Mouse (Mus musculus): ENCODE results near the gene Cmip. TPM values are rescaled to one million over a fixed set of nuclear protein-coding genes. Genes with fewer than 3 reads are reported as not detected.

Cmip gene
- polyA plus RNA-seq, 1 experiment from 2014 or later, result 10.5 TPM

DNA sequence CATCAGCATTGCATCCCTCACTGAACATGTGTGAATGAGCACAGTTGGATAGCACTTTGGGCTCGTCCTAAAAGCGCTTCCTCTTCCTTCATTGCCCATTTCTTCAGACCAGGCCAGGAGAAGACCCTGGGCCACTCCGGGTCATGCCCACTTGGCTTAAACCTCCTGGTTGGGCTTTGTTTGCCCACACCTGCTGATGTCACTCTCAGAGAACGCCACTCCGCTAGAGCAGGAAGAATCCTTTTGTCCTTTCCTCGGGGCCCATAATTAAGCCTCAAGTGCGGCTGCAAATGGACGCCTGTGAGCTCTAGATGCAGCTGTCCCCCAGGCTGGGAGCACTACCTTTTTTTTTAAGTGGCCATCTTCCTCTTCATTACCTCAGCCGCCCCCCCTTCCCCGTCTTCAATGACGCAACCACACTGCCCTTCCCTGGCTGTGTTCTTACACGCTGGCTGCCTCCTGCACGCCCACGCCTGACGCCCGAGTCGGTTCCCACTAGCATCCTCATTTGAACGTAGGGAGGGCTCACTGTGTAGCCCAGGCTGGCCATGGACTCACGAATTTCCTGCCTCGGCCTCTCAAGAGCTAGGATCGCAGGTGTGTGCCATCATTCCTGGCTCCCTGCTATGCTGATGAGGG lies 171.8 kb downstream of the Cmip start:
- no peaks in the 10 kb centered on the region for H3K27me3 ChIP-seq (replicated peaks)
- ATAC-seq (ENCODE audit: insufficient number of reproducible peaks, low FRiP score), result no peak
- H3K4me3 ChIP-seq, result no peak overlapping the region
- H3K9me3 ChIP-seq (replicated peaks), result no peaks in the 10 kb centered on the region
- peaks cover 2% of the 10 kb centered on the region for H3K4me1 ChIP-seq (replicated peaks)
- WGBS, result 88% methylated on average over 21 of the region's 21 CpGs
- no peak overlapping the region for H3K9ac ChIP-seq
- H3K27ac ChIP-seq (ENCODE audit: poor library complexity, severe bottlenecking), result no peak overlapping the region
- H3K4me2 ChIP-seq, result no peak overlapping the region
- H3K36me3 ChIP-seq, result peaks cover 53% of the 10 kb centered on the region

DNA sequence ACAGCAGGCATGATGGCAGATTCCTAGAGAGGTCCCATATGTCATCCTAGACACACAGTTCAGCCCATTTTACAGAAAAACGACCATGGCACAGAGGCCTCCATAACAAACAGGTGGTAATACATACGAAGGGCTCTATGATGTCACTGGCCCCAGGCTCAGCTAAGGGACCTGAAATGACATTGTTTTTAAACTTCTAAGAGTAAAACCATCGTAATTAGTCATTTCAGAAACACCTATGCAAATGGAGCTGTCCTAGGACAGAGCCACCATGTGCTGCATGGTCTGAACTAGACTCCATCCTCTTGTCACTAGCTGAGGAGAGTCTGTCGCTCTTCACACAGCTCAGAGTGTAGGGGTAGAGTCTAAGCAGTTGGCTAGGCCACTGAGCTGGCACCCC lies 173.8 kb downstream of the Cmip start:
- ATAC-seq (ENCODE audit: insufficient number of reproducible peaks, low FRiP score), result no peak
- H3K27me3 ChIP-seq (replicated peaks), result no peaks in the 10 kb centered on the region
- 85% methylated on average over 4 of the region's 4 CpGs for WGBS
- no peak overlapping the region for H3K4me3 ChIP-seq
- H3K27ac ChIP-seq (ENCODE audit: poor library complexity, severe bottlenecking), result no peak overlapping the region
- no peak overlapping the region for H3K4me2 ChIP-seq
- H3K36me3 ChIP-seq, result peaks cover 57% of the 10 kb centered on the region
- H3K9me3 ChIP-seq (replicated peaks), result no peaks in the 10 kb centered on the region
- H3K4me1 ChIP-seq (replicated peaks), result no peaks in the 10 kb centered on the region
- no peak overlapping the region for H3K9ac ChIP-seq

DNA sequence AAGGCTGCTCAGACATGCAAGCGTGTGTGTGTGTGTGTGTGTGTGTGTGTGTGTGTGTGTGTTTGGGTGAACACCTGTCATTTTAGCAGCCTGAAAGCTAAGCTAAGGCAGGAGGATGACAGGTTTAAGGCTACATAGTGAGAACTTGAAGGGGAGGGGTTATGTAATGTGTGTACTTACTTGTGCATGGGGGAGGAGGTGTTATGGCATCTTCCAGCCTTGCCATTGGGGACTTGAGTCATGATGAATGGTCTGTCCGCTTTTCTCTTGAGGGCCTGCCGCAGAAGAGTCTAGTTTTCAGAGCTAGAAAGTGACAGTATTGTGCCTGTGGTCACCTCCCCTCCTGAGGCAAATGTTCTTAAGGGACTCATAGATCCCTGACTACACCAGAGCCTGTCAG lies 174.7 kb downstream of the Cmip start:
- H3K27ac ChIP-seq (ENCODE audit: poor library complexity, severe bottlenecking), result no peak overlapping the region
- H3K4me2 ChIP-seq, result no peak overlapping the region
- H3K9me3 ChIP-seq (replicated peaks), result no peaks in the 10 kb centered on the region
- ATAC-seq (ENCODE audit: insufficient number of reproducible peaks, low FRiP score), result no peak
- H3K27me3 ChIP-seq (replicated peaks), result no peaks in the 10 kb centered on the region
- no peak overlapping the region for H3K4me3 ChIP-seq
- H3K9ac ChIP-seq, result no peak overlapping the region
- H3K4me1 ChIP-seq (replicated peaks), result no peaks in the 10 kb centered on the region
- WGBS, result 84% methylated on average over 3 of the region's 3 CpGs
- peaks cover 57% of the 10 kb centered on the region for H3K36me3 ChIP-seq

DNA sequence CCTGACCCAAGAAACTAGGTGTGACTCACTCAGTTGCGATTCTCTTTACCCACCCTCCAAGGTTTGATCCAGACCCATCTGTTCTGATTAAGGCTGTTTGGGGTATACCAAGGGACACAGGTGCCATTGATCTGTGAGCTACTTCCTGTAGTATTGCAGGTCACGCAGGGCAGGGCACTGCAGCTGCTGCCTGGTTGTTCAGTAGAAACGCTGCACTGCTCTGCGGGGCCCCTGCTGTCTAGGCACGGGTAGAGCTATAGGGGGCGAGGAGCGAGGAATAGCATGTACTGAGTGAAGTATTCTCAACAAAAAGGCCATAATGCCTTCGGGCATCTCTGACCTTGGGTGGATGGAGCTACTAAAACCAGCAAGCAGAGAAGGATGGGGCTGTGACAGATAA lies 175.2 kb downstream of the Cmip start:
- 91% methylated on average over 8 of the region's 8 CpGs for WGBS
- Histone ChIP-seq H3K9me3 (replicated peaks) (no peaks in the 10 kb centered on the region), H3K4me1 (replicated peaks) (0 out of 2 replicates have a peak, but pooled peaks cover under 1% of the 10 kb centered on the region), H3K36me3 (peaks cover 58% of the 10 kb centered on the region), H3K9ac (no peak overlapping the region), H3K27me3 (replicated peaks) (no peaks in the 10 kb centered on the region), H3K4me2 (no peak overlapping the region), H3K27ac (ENCODE audit: poor library complexity, severe bottlenecking) (no peak overlapping the region), H3K4me3 (no peak overlapping the region)
- no peak for ATAC-seq (ENCODE audit: insufficient number of reproducible peaks, low FRiP score)

DNA sequence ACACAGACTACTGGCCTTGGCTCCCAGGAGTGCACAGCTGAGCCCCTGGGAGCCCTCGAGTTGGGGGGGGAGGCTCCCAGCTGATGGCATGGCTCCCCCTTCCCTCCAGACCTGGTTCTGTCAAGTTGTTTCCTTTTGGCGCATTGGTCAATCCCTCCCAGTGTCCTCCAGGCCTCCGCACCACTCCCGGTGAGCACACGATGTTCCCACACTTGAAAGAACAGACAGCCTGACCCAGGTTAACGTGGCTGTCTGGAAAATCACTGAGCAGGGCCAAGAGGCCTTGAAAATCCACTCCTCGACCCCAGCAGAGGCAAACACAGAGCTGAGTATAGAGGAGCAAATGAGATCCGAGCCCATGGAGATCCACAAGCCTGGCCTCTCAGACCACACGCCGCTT lies 177.1 kb downstream of the Cmip start:
- Histone ChIP-seq H3K36me3 (peaks cover 51% of the 10 kb centered on the region), H3K9me3 (replicated peaks) (no peaks in the 10 kb centered on the region), H3K9ac (no peak overlapping the region), H3K27ac (ENCODE audit: poor library complexity, severe bottlenecking) (no peak overlapping the region), H3K4me1 (replicated peaks) (peaks cover 19% of the 10 kb centered on the region), H3K4me2 (no peak overlapping the region), H3K4me3 (no peak overlapping the region), H3K27me3 (replicated peaks) (no peaks in the 10 kb centered on the region)
- ATAC-seq (ENCODE audit: insufficient number of reproducible peaks, low FRiP score), result no peak
- WGBS, result 78% methylated on average over 10 of the region's 10 CpGs

DNA sequence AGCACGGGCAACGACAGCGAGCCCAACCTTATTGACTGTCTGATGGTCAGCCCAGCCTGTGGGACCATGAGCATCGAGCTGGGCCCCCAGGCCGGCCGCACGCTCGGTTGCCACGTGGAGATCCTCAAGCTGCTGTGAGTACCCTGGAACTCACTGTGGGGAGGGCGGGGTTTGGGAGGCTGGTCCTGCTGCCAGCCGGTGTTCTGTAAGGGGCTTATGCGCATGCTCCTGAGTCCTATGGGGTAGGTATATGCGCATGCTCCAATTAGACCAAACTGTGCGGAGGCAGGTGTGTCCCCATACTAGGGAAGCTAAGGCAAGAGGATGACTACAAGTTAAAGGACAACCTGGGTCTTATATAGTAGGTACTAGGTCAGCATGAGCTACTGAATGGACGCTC lies 179.9 kb downstream of the Cmip start:
- 93% methylated on average over 15 of the region's 15 CpGs for WGBS
- Histone ChIP-seq H3K4me3 (no peak overlapping the region), H3K27ac (ENCODE audit: poor library complexity, severe bottlenecking) (no peak overlapping the region), H3K4me1 (replicated peaks) (peaks cover 37% of the 10 kb centered on the region), H3K36me3 (peaks cover 27% of the 10 kb centered on the region), H3K9me3 (replicated peaks) (no peaks in the 10 kb centered on the region), H3K9ac (no peak overlapping the region), H3K27me3 (replicated peaks) (no peaks in the 10 kb centered on the region), H3K4me2 (no peak overlapping the region)
- ATAC-seq (ENCODE audit: insufficient number of reproducible peaks, low FRiP score), result no peak

DNA sequence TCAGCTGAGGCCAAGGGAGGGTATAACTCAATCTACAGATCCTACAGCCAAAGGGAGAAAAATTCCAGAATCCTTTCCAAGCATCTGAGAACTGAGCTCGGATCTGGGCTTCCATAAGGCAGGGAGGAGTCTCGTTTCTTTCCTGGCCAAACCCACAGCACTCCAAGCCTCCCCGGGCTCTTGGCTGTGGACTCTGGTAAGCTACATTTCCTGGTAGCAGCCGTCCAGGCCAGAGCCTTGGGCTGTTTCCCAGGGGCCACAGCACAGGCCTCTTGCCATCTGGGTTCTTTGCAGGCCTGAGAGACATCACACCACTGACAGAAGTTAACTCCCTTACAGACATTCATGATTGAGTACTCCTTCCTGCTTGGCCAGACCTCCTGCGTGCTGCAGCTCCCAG lies 180.8 kb downstream of the Cmip start:
- Histone ChIP-seq H3K27ac (ENCODE audit: poor library complexity, severe bottlenecking) (no peak overlapping the region), H3K4me1 (replicated peaks) (peaks cover 37% of the 10 kb centered on the region), H3K27me3 (replicated peaks) (no peaks in the 10 kb centered on the region), H3K4me3 (no peak overlapping the region), H3K9me3 (replicated peaks) (no peaks in the 10 kb centered on the region), H3K9ac (no peak overlapping the region), H3K36me3 (peaks cover 30% of the 10 kb centered on the region), H3K4me2 (no peak overlapping the region)
- no peak for ATAC-seq (ENCODE audit: insufficient number of reproducible peaks, low FRiP score)
- WGBS, result 55% methylated on average over 5 of the region's 5 CpGs

DNA sequence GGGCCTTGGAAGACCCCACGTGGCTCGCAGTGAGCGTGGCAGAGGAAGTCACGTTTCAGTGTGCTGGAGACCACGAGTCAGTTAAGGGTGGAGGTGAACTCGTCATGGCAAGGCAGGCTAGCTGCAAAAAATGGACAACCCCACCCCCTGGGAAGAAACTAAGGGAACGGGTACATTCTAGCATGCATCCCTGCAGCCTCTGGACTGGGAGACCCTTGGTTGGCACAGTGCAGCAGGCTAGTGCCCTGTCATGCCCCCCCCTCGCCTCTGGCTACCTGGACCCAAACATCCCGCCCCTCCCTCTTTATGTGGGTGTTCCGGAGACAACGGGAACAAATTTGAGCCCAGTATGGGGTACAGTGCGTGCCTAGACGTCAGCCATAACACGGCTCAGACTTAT lies 183.5 kb downstream of the Cmip start:
- Histone ChIP-seq H3K27me3 (replicated peaks) (no peaks in the 10 kb centered on the region), H3K4me1 (replicated peaks) (peaks cover 37% of the 10 kb centered on the region), H3K27ac (ENCODE audit: poor library complexity, severe bottlenecking) (no peak overlapping the region), H3K9ac (no peak overlapping the region), H3K36me3 (peaks cover 34% of the 10 kb centered on the region), H3K4me2 (no peak overlapping the region), H3K9me3 (replicated peaks) (no peaks in the 10 kb centered on the region), H3K4me3 (no peak overlapping the region)
- no peak for ATAC-seq (ENCODE audit: insufficient number of reproducible peaks, low FRiP score)
- 79% methylated on average over 14 of the region's 14 CpGs for WGBS

DNA sequence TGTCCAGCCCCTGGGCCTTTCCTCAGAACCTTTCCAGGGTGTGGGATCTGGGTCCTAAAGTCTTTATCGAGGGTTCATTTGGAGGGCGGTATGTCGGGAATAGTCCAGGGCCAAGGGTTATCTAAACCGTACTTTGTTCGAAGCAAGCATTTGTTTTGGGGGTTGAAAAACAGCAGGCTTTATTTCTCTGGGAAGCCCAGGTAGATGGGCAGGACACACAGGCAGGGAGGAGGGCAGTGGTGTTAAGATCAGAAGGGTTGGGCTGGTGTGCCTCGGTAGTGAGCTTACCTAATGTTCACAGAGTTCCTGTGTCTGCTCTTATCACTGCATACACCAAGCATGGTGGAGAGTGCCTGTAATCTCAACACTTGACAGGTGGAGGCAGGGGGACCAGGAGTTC lies 183.9 kb downstream of the Cmip start:
- H3K4me3 ChIP-seq, result no peak overlapping the region
- no peaks in the 10 kb centered on the region for H3K27me3 ChIP-seq (replicated peaks)
- no peaks in the 10 kb centered on the region for H3K9me3 ChIP-seq (replicated peaks)
- H3K27ac ChIP-seq (ENCODE audit: poor library complexity, severe bottlenecking), result no peak overlapping the region
- H3K4me1 ChIP-seq (replicated peaks), result peaks cover 37% of the 10 kb centered on the region
- H3K9ac ChIP-seq, result no peak overlapping the region
- ATAC-seq (ENCODE audit: insufficient number of reproducible peaks, low FRiP score), result no peak
- whole genome bisulfite sequencing, result 56% methylated on average over 6 of the region's 6 CpGs
- no peak overlapping the region for H3K4me2 ChIP-seq
- H3K36me3 ChIP-seq, result peaks cover 36% of the 10 kb centered on the region

DNA sequence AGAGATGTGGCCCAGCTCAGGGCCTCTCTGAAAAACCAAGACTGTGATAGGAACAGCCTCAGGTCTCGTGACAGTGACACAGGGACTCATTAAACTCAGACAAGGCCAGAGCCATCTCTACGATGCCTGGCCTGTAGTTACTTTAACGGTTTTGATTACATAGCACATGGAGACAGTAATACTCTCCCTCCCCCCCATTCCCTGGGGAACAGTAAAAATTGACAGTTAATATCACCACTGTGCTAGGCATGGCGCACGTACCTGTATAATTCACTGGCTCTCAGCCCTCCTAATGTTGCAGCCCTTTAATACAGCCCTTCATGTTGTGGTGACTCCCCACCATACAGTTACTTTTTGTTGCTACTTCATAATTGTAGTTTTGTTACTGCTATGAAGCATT lies 188.6 kb downstream of the Cmip start:
- Histone ChIP-seq H3K27ac (ENCODE audit: poor library complexity, severe bottlenecking) (no peak overlapping the region), H3K4me2 (no peak overlapping the region), H3K4me1 (replicated peaks) (peaks cover 5% of the 10 kb centered on the region), H3K27me3 (replicated peaks) (no peaks in the 10 kb centered on the region), H3K36me3 (peaks cover 56% of the 10 kb centered on the region), H3K9ac (no peak overlapping the region), H3K4me3 (no peak overlapping the region), H3K9me3 (replicated peaks) (no peaks in the 10 kb centered on the region)
- no peak for ATAC-seq (ENCODE audit: insufficient number of reproducible peaks, low FRiP score)
- WGBS, result 89% methylated on average over 5 of the region's 5 CpGs

DNA sequence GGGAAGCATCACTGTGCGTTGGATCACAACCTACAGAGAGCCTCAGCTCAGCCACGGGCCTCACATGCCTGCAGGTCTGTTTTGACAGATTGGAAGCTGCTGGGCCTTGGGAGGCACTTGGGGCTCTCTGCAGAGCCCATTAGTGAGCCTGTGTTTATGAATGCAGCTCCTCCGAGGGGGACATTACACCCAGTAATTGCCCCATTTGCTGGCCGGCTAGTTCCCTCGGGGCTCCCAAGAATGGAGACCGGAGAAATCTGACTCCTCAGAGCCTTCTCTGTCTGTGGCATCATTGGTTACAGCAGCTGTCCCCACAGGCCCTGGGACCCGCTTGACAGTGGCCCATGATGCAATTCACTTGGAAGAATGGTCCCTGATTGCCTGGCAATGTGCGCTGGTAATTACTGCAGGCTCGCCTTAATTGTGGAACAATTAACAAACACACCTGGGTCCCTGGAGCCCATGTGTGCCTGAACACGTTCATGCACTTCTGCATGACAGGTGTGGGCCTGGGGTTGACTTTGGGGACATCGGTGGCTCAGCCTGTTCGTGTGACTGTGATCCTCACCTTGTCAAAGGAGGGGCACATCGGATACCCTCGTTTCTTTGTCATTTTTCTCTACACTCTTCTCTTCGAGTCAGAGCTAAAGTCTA lies 189.6 kb downstream of the Cmip start:
- no peak for ATAC-seq (ENCODE audit: insufficient number of reproducible peaks, low FRiP score)
- Histone ChIP-seq H3K9ac (no peak overlapping the region), H3K36me3 (peaks cover 66% of the 10 kb centered on the region), H3K27ac (ENCODE audit: poor library complexity, severe bottlenecking) (no peak overlapping the region), H3K9me3 (replicated peaks) (no peaks in the 10 kb centered on the region), H3K4me1 (replicated peaks) (no peaks in the 10 kb centered on the region), H3K4me2 (no peak overlapping the region), H3K27me3 (replicated peaks) (no peaks in the 10 kb centered on the region), H3K4me3 (no peak overlapping the region)
- 72% methylated on average over 15 of the region's 15 CpGs for WGBS

DNA sequence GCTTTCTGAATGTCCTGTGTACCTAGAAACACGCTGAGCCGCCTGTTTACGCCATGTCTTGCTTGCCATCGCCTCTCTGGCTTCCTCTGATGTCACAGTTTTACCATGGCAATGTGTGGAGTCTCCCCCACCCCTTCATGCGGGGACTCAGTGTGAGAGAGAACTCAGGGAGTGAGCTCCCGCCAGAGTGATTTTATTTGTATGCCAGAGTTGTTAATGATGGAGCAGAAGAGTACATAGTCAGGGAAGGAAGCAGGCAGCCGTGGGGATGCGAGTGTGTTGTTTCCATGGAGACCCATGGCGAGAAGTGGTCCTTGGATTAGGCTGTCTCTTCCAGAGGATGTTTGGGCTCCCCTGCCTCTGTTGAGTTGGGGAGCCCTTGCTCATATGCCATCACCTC lies 194.2 kb downstream of the Cmip start:
- Histone ChIP-seq H3K9me3 (replicated peaks) (no peaks in the 10 kb centered on the region), H3K36me3 (peaks cover 89% of the 10 kb centered on the region), H3K9ac (no peak overlapping the region), H3K4me1 (replicated peaks) (no peaks in the 10 kb centered on the region), H3K4me2 (no peak overlapping the region), H3K4me3 (no peak overlapping the region), H3K27me3 (replicated peaks) (no peaks in the 10 kb centered on the region), H3K27ac (ENCODE audit: poor library complexity, severe bottlenecking) (no peak overlapping the region)
- no peak for ATAC-seq (ENCODE audit: insufficient number of reproducible peaks, low FRiP score)
- WGBS, result 83% methylated on average over 9 of the region's 9 CpGs

All from heart, embryonic 12.5 days (tissue).